Mouse (Mus musculus) heart, embryonic 15.5 days (tissue): ENCODE results near the gene Mcfd2. TPM values are rescaled to one million over a fixed set of nuclear protein-coding genes. Genes with fewer than 3 reads are reported as not detected.
A peak's percentile ranks its signal among the peaks of the same experiment; 100 is the strongest.

Experiments used
- ATAC-seq: fragments of 200-750 bp; cut with Nextera tagmentation; replicated peaks from 2 replicates; pipeline ENCODE4 v1.8.0; 2017; ENCODE audit warnings: low read depth, moderate TSS enrichment; ENCODE audit not compliant: insufficient number of reproducible peaks, insufficient read depth, low FRiP score
- H3K27ac ChIP-seq: fragments of 300-500 bp; sonication (generic); 2 replicates; pipeline ENCODE4 v1.5.1; 2015; ENCODE audit warnings: mild to moderate bottlenecking, inconsistent platforms
- H3K27me3 ChIP-seq: fragments of 300-500 bp; sonication (generic); 2 replicates; pipeline ENCODE4 v1.6.1; 2015; ENCODE audit warnings: inconsistent platforms
- H3K36me3 ChIP-seq: fragments of 300-500 bp; sonication (generic); 2 replicates; pipeline ENCODE4 v1.6.1; 2015; ENCODE audit warnings: mild to moderate bottlenecking, inconsistent platforms
- H3K4me1 ChIP-seq: fragments of 300-500 bp; sonication (generic); replicated peaks from 2 replicates; pipeline ENCODE4 v1.6.1; 2015; ENCODE audit warnings: inconsistent platforms
- H3K4me2 ChIP-seq: fragments of 300-500 bp; sonication (generic); 2 replicates; pipeline ENCODE4 v1.6.1; 2015; ENCODE audit warnings: inconsistent platforms, mild to moderate bottlenecking, moderate library complexity
- H3K4me3 ChIP-seq: fragments of 300-500 bp; sonication (generic); 2 replicates; pipeline ENCODE4 v1.5.1; 2015; ENCODE audit warnings: mild to moderate bottlenecking, inconsistent platforms
- H3K9ac ChIP-seq: fragments of 300-500 bp; sonication (generic); 2 replicates; pipeline ENCODE4 v1.6.1; 2015; ENCODE audit warnings: mild to moderate bottlenecking, inconsistent platforms
- H3K9me3 ChIP-seq: fragments of 300-500 bp; sonication (generic); replicated peaks from 2 replicates; pipeline ENCODE4 v1.6.1; 2016; ENCODE audit warnings: inconsistent platforms
- WGBS: fragments of 180-500 bp; shearing (Covaris S2); methylation state at CpG from one replicate; pipeline ENCODE4 v1.1.7; 2015; ENCODE audit warnings: mixed read lengths; 5-methylcytosine and 5-hydroxymethylcytosine counted together
- polyA plus RNA-seq: library from polyadenylated mRNA; unstranded; fragments of >200 nt; fragmentation: Nextera tagmentation; extraction: Ambion mirVana; gene quantifications from 2 replicates; pipeline ENCODE4 v1.2.1, GENCODE M21; 2015

The Mcfd2 gene
- polyA plus RNA-seq, 1 experiment from 2014 or later, result 77.6 TPM

- Histone ChIP-seq H3K4me1 (peaks cover 3% of the 10 kb centered on the region; the same call in 1 of the 2 replicates), H3K27me3 (0 out of 2 replicates have a peak, but pooled peaks cover 2% of the 10 kb centered on the region), H3K27ac (no peak overlapping the region), H3K4me2 (no peak overlapping the region), H3K9ac (no peak overlapping the region), H3K9me3 (no peaks in the 10 kb centered on the region), H3K36me3 (no peaks in the 10 kb centered on the region), H3K4me3 (no peak overlapping the region)
- no peak for ATAC-seq
- 47% methylated on average over 15 of the region's 15 CpGs for WGBS
These were observed 9.9 kb upstream of the Mcfd2 start for GRCm38 (mm10) chr17:87275363-87276341.

GRCm38 (mm10) chr17:87269454-87269853, 3.7 kb upstream of the Mcfd2 start:
- Histone ChIP-seq H3K27ac (no peak overlapping the region), H3K4me1 (peaks cover 8% of the 10 kb centered on the region), H3K4me3 (no peak overlapping the region), H3K9ac (no peak overlapping the region), H3K36me3 (no peaks in the 10 kb centered on the region), H3K4me2 (no peak overlapping the region), H3K27me3 (0 out of 2 replicates have a peak, but pooled peaks cover 2% of the 10 kb centered on the region), H3K9me3 (no peaks in the 10 kb centered on the region)
- no peak for ATAC-seq
- 63% methylated on average over 6 of the region's 6 CpGs for WGBS

- 6% methylated on average over 28 of the region's 28 CpGs for WGBS
- H3K4me2 ChIP-seq, result peak overlapping the region; percentile 89
- H3K27ac ChIP-seq, result peak overlapping the region; percentile 71
- peaks cover 14% of the 10 kb centered on the region for H3K4me1 ChIP-seq
- H3K9me3 ChIP-seq, result no peaks in the 10 kb centered on the region
- no peaks in the 10 kb centered on the region for H3K27me3 ChIP-seq
- ATAC-seq, result peak; percentile 65
- H3K4me3 ChIP-seq, result peak overlapping the region; percentile 91
- H3K9ac ChIP-seq, result peak overlapping the region; percentile 94
- H3K36me3 ChIP-seq, result peaks cover 12% of the 10 kb centered on the region
These were observed 576 bp downstream of the Mcfd2 start for GRCm38 (mm10) chr17:87264927-87265791.

- Histone ChIP-seq H3K4me1 (peaks cover 14% of the 10 kb centered on the region), H3K36me3 (peaks cover 21% of the 10 kb centered on the region), H3K9ac (no peak overlapping the region), H3K4me3 (peak overlapping the region; percentile 91), H3K9me3 (no peaks in the 10 kb centered on the region), H3K27me3 (no peaks in the 10 kb centered on the region), H3K27ac (peak overlapping the region; percentile 49), H3K4me2 (peak overlapping the region; percentile 89)
- 0 out of 2 replicates have a peak, but pooled peaks have one; percentile 10 for ATAC-seq
- WGBS, result 77% methylated on average over 11 of the region's 11 CpGs
These were observed 1.5 kb downstream of the Mcfd2 start for GRCm38 (mm10) chr17:87264054-87264830.

GRCm38 (mm10) chr17:87263401-87263800, 2.3 kb downstream of the Mcfd2 start:
- ATAC-seq, result no peak

GRCm38 (mm10) chr17:87255672-87256071, 10.1 kb downstream of the Mcfd2 start:
- ATAC-seq, result no peak
- Histone ChIP-seq H3K9me3 (no peaks in the 10 kb centered on the region), H3K27ac (no peak overlapping the region), H3K4me1 (no peaks in the 10 kb centered on the region), H3K36me3 (peaks cover 60% of the 10 kb centered on the region), H3K4me2 (no peak overlapping the region), H3K4me3 (no peak overlapping the region), H3K27me3 (no peaks in the 10 kb centered on the region), H3K9ac (no peak overlapping the region)
- 81% methylated on average over 16 of the region's 16 CpGs for WGBS

More at GRCm38 (mm10) chr17:87263401-87263800, 2.3 kb downstream of the Mcfd2 start:
- peak overlapping the region; percentile 49; the same call in 1 of the 2 replicates for H3K27ac ChIP-seq
- no peaks in the 10 kb centered on the region for H3K9me3 ChIP-seq
- peaks cover 14% of the 10 kb centered on the region for H3K4me1 ChIP-seq
- H3K36me3 ChIP-seq, result peaks cover 23% of the 10 kb centered on the region
- WGBS, result 69% methylated on average over 6 of the region's 6 CpGs
- H3K4me2 ChIP-seq, result no peak overlapping the region; the same call in 1 of the 2 replicates
- H3K27me3 ChIP-seq, result no peaks in the 10 kb centered on the region
- H3K9ac ChIP-seq, result no peak overlapping the region
- no peak overlapping the region for H3K4me3 ChIP-seq

- Histone ChIP-seq H3K9ac (no peak overlapping the region), H3K27ac (0 out of 2 replicates have a peak overlapping the region, but pooled peaks have one; percentile 3), H3K36me3 (peaks cover 48% of the 10 kb centered on the region), H3K9me3 (no peaks in the 10 kb centered on the region), H3K4me2 (no peak overlapping the region), H3K4me1 (no peaks in the 10 kb centered on the region; the same call in 1 of the 2 replicates), H3K27me3 (no peaks in the 10 kb centered on the region), H3K4me3 (no peak overlapping the region)
- ATAC-seq, result no peak
- WGBS, result 74% methylated on average over 8 of the region's 8 CpGs
These were observed 11.4 kb downstream of the Mcfd2 start for GRCm38 (mm10) chr17:87254384-87254783.

- H3K4me3 ChIP-seq, result no peak overlapping the region
- no peak for ATAC-seq
- no peaks in the 10 kb centered on the region for H3K36me3 ChIP-seq
- no peaks in the 10 kb centered on the region for H3K27me3 ChIP-seq
- H3K27ac ChIP-seq, result no peak overlapping the region
- 48% methylated on average over 9 of the region's 9 CpGs for WGBS
- peaks cover 6% of the 10 kb centered on the region for H3K4me1 ChIP-seq
- H3K9ac ChIP-seq, result no peak overlapping the region
- no peak overlapping the region for H3K4me2 ChIP-seq
- no peaks in the 10 kb centered on the region for H3K9me3 ChIP-seq
These were observed 19.6 kb downstream of the Mcfd2 start for GRCm38 (mm10) chr17:87246103-87246502.

GRCm38 (mm10) chr17:87237826-87238225, 27.9 kb downstream of the Mcfd2 start:
- Histone ChIP-seq H3K4me3 (no peak overlapping the region), H3K9me3 (no peaks in the 10 kb centered on the region), H3K27ac (no peak overlapping the region), H3K36me3 (no peaks in the 10 kb centered on the region), H3K4me2 (no peak overlapping the region), H3K9ac (no peak overlapping the region), H3K4me1 (peaks cover 11% of the 10 kb centered on the region), H3K27me3 (no peaks in the 10 kb centered on the region)
- 82% methylated on average over 11 of the region's 11 CpGs for WGBS
- ATAC-seq, result no peak

- WGBS, result 35% methylated on average over 18 of the region's 18 CpGs
- H3K9me3 ChIP-seq, result no peaks in the 10 kb centered on the region
- no peak overlapping the region for H3K9ac ChIP-seq
- H3K4me3 ChIP-seq, result no peak overlapping the region
- peaks cover 11% of the 10 kb centered on the region for H3K4me1 ChIP-seq
- no peak overlapping the region for H3K27ac ChIP-seq
- no peaks in the 10 kb centered on the region for H3K36me3 ChIP-seq
- 0 out of 2 replicates have a peak, but pooled peaks have one; percentile 18 for ATAC-seq
- no peaks in the 10 kb centered on the region for H3K27me3 ChIP-seq
- peak overlapping the region; percentile 4; the same call in 1 of the 2 replicates for H3K4me2 ChIP-seq
These were observed 28.7 kb downstream of the Mcfd2 start for GRCm38 (mm10) chr17:87236725-87237650.
